Mouse (Mus musculus): ENCODE results near the gene C6. TPM values are rescaled to one million over a fixed set of nuclear protein-coding genes. Genes with fewer than 3 reads are reported as not detected.

Gene C6
- polyA plus RNA-seq, 1 experiment: not detected

DNA sequence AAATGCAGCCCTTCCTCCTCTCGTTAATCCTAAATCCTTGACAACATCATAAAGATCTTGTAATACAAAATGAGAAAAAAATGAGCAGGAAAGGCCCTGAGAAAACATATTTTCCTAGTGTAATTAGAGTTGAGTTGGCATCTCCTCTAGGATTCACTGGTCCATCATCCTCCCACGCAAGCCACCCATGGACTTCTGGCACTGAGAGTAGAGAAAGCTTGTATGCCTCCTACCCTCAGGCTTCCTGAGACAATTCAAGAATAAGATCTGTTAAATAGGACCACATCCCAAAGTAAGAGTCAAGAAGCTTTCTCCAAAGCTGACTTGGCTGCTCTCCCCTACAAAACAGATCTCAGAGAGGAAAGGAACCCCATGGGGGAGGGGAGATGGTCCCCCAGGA lies 88.7 kb downstream of the C6 start:
- no peak overlapping the region for H3K4me3 ChIP-seq (ENCODE audit: insufficient read depth, low read length)
- no peaks in the 10 kb centered on the region for H3K4me1 ChIP-seq (ENCODE audit: control insufficient read depth, insufficient read depth, low read length)
- no peak for TF ChIP-seq POLR2A (IDR thresholded peaks at IDR 0.05; ENCODE audit: low read depth, low read length)
- no peak for TF ChIP-seq CTCF (IDR thresholded peaks at IDR 0.05; ENCODE audit: borderline replicate concordance, insufficient read depth, low read length)

DNA sequence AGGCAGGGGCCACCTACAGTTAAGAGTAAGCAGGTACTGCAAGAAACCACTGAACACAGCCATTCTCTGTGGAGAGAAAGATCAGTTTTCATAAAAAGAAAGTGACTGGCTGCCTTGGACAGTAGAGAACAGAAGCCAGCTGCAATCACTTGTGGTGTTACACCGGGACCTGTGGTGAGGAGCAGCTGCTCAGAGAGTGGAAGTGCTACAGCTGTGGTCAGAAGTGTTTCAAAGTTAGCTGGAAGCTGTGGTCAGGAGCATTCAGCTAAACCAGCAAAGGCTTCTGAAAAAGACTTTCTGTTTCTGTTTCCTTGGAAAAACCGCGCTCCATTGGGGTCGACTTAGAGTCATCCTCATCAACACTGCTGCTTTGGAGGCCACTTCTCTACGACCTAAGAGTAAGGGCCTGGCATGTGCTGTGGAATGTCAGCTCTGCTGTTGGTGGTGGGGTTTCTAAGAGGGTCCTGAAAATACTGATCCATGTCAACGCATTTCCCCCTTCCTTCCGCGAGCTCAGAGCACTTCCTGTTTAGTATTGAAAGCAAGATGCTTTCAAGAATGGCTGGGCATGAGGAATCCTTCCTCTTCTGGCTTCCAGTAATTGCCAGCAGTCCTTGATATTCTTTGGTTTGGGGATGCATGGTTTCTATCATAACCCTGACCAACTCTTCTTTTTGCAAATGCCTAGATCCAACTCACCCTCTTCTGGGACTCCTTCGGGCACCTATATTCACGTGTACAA lies 89.9 kb downstream of the C6 start:
- Histone ChIP-seq H3K27ac (ENCODE audit: insufficient read depth, low read length) (no peak overlapping the region), H3K4me3 (ENCODE audit: insufficient read depth, low read length) (no peak overlapping the region), H3K4me1 (ENCODE audit: control insufficient read depth, insufficient read depth, low read length) (no peaks in the 10 kb centered on the region)
- TF ChIP-seq CTCF (IDR thresholded peaks at IDR 0.05; ENCODE audit: borderline replicate concordance, insufficient read depth, low read length): no peak

More for the DNA sequence above, 88.7 kb downstream of the C6 start:
- H3K27ac ChIP-seq (ENCODE audit: insufficient read depth, low read length): no peak overlapping the region

DNA sequence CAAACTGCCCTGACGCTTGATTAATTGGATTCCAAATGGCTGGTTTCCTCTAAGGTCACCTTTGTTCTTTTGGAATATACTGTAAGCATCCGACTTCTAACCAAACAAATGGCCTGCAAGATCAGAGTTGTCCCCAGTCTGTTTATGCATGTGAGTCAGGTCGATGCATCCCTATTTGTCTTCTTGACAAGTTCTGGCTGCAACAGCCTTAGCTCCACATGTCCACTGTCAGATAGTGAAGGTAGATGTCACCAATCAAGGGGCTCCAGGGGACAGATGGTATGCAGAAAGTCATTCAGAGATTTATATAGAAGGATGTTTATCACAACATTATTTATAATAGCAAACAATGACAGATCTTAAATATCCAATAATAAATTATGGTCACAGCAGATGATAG lies 91.5 kb downstream of the C6 start:
- Histone ChIP-seq H3K4me3 (ENCODE audit: insufficient read depth, low read length) (no peak overlapping the region), H3K27ac (ENCODE audit: insufficient read depth, low read length) (no peak overlapping the region), H3K4me1 (ENCODE audit: control insufficient read depth, insufficient read depth, low read length) (no peaks in the 10 kb centered on the region)
- TF ChIP-seq CTCF (IDR thresholded peaks at IDR 0.05; ENCODE audit: borderline replicate concordance, insufficient read depth, low read length) (no peak), POLR2A (IDR thresholded peaks at IDR 0.05; ENCODE audit: low read depth, low read length) (no peak)

DNA sequence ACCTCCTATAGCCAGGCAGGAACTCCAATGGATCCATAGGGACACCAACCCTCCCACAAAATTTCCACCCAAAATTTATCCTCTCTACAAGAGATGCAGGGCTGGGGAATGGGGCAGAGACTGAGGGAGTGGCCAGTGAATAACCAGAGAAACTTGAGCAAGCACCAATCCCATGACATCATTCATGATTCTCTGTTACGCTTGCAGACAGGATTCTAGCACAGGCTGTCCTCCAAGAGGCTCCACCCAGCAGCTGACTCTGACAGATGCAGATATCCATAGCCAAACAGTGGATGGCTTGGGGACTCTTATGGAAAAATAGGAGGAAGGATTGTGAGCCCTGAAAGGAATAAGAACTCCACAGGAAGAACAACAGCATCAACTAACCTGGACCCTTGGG lies 94.2 kb downstream of the C6 start:
- Histone ChIP-seq H3K4me3 (ENCODE audit: insufficient read depth, low read length) (no peak overlapping the region), H3K4me1 (ENCODE audit: control insufficient read depth, insufficient read depth, low read length) (no peaks in the 10 kb centered on the region), H3K27ac (ENCODE audit: insufficient read depth, low read length) (no peak overlapping the region)
- no peak for TF ChIP-seq POLR2A (IDR thresholded peaks at IDR 0.05; ENCODE audit: low read depth, low read length)
- no peak for TF ChIP-seq CTCF (IDR thresholded peaks at IDR 0.05; ENCODE audit: borderline replicate concordance, insufficient read depth, low read length)

DNA sequence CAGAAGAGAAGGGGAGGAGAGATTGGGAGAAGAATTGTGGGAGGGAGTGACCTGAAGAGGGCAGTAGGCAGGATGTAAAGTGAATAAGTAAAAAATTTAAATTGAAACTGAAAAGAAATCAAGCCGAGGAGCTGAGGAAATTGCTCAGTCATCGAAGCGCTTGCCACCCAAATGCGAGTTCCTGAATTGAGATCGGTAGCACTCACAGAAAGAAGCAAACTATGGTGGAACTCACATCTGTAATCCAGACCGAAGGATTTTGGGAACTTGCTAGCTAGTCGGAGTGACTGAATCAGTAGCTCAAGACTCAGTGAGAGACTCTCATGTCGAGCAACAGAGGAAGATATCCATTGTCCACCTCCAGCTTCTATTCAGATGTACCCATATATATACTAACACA lies 94.8 kb downstream of the C6 start:
- H3K4me1 ChIP-seq (ENCODE audit: control insufficient read depth, insufficient read depth, low read length): no peaks in the 10 kb centered on the region
- H3K27ac ChIP-seq (ENCODE audit: insufficient read depth, low read length): no peak overlapping the region
- no peak for TF ChIP-seq CTCF (IDR thresholded peaks at IDR 0.05; ENCODE audit: borderline replicate concordance, insufficient read depth, low read length)
- TF ChIP-seq POLR2A (IDR thresholded peaks at IDR 0.05; ENCODE audit: low read depth, low read length): no peak
- no peak overlapping the region for H3K4me3 ChIP-seq (ENCODE audit: insufficient read depth, low read length)

DNA sequence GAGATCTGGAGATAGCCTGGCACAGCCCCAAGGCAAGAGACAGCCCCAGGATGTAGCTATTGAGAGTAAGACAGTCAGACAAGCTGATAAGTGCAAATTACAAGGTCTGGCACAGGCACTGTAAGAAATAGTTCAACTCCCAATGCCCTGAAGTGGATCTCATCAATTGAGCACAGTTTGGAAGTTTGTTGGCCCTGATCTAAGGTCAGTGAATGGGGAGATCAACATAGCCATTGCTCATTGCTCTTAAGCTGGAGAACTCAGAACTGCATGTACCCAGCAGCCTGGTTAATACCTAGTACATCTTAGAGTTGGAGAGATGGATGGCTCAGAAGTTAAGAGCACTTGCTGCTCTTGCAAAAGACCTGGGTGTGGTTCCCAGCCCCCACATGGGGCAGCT lies 100.8 kb downstream of the C6 start:
- Histone ChIP-seq H3K4me3 (ENCODE audit: insufficient read depth, low read length) (no peak overlapping the region), H3K27ac (ENCODE audit: insufficient read depth, low read length) (no peak overlapping the region), H3K4me1 (ENCODE audit: control insufficient read depth, insufficient read depth, low read length) (no peaks in the 10 kb centered on the region)
- no peak for TF ChIP-seq CTCF (IDR thresholded peaks at IDR 0.05; ENCODE audit: borderline replicate concordance, insufficient read depth, low read length)
- TF ChIP-seq POLR2A (IDR thresholded peaks at IDR 0.05; ENCODE audit: low read depth, low read length): no peak

DNA sequence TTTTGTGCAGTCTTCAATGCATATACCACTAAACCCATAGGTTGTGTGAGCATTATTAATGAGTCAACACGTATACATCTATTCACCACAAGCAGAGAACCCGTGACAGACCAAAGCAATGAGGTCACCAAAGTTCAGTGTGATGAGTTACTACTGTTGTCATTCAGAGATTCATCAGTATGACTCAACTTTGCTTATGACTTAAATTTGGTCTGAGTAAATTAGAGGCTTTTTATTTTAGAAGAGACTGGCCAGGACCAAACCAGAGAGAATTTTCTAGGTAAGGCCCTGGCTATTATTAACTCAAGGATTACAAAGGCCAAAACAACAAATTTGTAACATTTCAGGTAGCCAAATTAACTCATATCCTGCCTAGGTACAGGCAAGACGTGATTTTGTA lies 109.4 kb downstream of the C6 start:
- Histone ChIP-seq H3K4me1 (ENCODE audit: control insufficient read depth, insufficient read depth, low read length) (no peaks in the 10 kb centered on the region), H3K4me3 (ENCODE audit: insufficient read depth, low read length) (no peak overlapping the region), H3K27ac (ENCODE audit: insufficient read depth, low read length) (no peak overlapping the region)
- TF ChIP-seq CTCF (IDR thresholded peaks at IDR 0.05; ENCODE audit: borderline replicate concordance, insufficient read depth, low read length) (no peak), POLR2A (IDR thresholded peaks at IDR 0.05; ENCODE audit: low read depth, low read length) (no peak)

DNA sequence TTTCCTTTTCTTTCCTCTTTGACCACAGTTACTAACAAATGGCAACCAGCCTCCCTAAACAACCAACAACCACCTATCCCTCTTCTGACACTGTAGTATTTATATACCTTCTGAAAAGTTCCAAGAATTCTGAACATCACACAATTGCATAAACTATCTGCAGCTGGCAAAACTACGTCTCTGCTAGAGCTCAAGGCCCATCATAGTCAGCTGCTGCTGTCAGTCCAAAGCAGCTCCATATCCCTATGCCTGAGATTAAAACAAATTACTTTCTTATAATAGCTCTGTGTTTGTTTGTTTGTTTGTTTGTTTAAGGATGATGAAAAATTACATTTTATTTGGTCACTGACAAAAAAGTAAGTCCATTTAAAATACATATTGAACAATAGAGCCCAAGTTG lies 123.0 kb downstream of the C6 start:
- Histone ChIP-seq H3K27ac (ENCODE audit: insufficient read depth, low read length) (no peak overlapping the region), H3K4me1 (ENCODE audit: control insufficient read depth, insufficient read depth, low read length) (no peaks in the 10 kb centered on the region), H3K4me3 (ENCODE audit: insufficient read depth, low read length) (no peak overlapping the region)
- TF ChIP-seq POLR2A (IDR thresholded peaks at IDR 0.05; ENCODE audit: low read depth, low read length): no peak
- no peak for TF ChIP-seq CTCF (IDR thresholded peaks at IDR 0.05; ENCODE audit: borderline replicate concordance, insufficient read depth, low read length)

Other genes starting within 250 kb of the C6 start
- not detected in 2 replicates for gene Mroh2b, start 171.6 kb downstream of the C6 start, polyA plus RNA-seq (2011; ENCODE audit: insufficient read length, low read depth, missing spikeins)